Mouse (Mus musculus): ENCODE results near the gene Lbh. TPM values are rescaled to one million over a fixed set of nuclear protein-coding genes. Genes with fewer than 3 reads are reported as not detected.

Lbh gene
- polyA plus RNA-seq, 1 experiment from 2014 or later = 2.8 TPM

GRCm38 (mm10) chr17:72966091-72966531 lies 48.0 kb downstream of the Lbh start:
- H3K36me3 ChIP-seq = no peaks in the 10 kb centered on the region
- H3K4me1 ChIP-seq = peaks cover 9% of the 10 kb centered on the region; the same call in 1 of the 2 replicates
- no peaks in the 10 kb centered on the region for H3K9me3 ChIP-seq
- H3K4me2 ChIP-seq = no peak overlapping the region
- ATAC-seq (ENCODE audit: insufficient number of reproducible peaks, low FRiP score, low TSS enrichment, low read depth) = no peak
- 16% methylated on average over 5 of the region's 5 CpGs for WGBS
- no peaks in the 10 kb centered on the region for H3K27me3 ChIP-seq
- H3K9ac ChIP-seq = no peak overlapping the region
- no peak overlapping the region for H3K4me3 ChIP-seq
- no peak overlapping the region for H3K27ac ChIP-seq

DNA sequence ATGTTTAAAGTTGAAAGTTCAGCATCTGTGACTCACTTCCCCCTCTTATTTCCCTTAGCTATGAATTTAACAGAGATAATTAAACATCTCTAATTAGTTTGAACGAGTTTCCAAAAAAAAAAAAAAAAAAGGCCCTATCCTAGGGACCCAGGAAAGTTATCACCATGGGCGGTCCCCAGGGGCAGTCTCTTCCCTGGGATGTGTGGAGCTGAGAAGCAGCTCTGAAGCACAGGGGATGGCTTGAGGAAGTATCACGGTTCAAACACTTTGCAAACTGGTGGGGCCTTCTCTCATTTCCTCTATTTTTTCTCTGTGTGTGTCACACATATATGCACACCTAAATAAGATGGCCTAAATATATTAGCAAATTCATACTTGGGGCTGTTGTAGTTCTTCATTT lies 48.8 kb downstream of the Lbh start:
- H3K4me1 ChIP-seq = peaks cover 9% of the 10 kb centered on the region; the same call in 1 of the 2 replicates
- no peak overlapping the region for H3K4me3 ChIP-seq
- WGBS = 32% methylated on average over 3 of the region's 3 CpGs
- no peak overlapping the region for H3K9ac ChIP-seq
- ATAC-seq (ENCODE audit: insufficient number of reproducible peaks, low FRiP score, low TSS enrichment, low read depth) = no peak
- H3K4me2 ChIP-seq = no peak overlapping the region
- no peak overlapping the region for H3K27ac ChIP-seq
- H3K27me3 ChIP-seq = no peaks in the 10 kb centered on the region
- H3K9me3 ChIP-seq = no peaks in the 10 kb centered on the region
- no peaks in the 10 kb centered on the region for H3K36me3 ChIP-seq

- Histone ChIP-seq H3K4me2 (no peak overlapping the region), H3K9me3 (no peaks in the 10 kb centered on the region), H3K36me3 (no peaks in the 10 kb centered on the region), H3K9ac (no peak overlapping the region), H3K4me3 (no peak overlapping the region), H3K4me1 (peaks cover 9% of the 10 kb centered on the region; the same call in 1 of the 2 replicates), H3K27ac (no peak overlapping the region), H3K27me3 (no peaks in the 10 kb centered on the region)
- ATAC-seq (ENCODE audit: insufficient number of reproducible peaks, low FRiP score, low TSS enrichment, low read depth) = no peak
- WGBS = 42% methylated on average over 6 of the region's 6 CpGs
Observed at GRCm38 (mm10) chr17:72967371-72968175, 49.5 kb downstream of the Lbh start.

GRCm38 (mm10) chr17:72968666-72969065 lies 50.6 kb downstream of the Lbh start:
- no peak overlapping the region for H3K9ac ChIP-seq
- 52% methylated on average over 4 of the region's 4 CpGs for WGBS
- no peak overlapping the region for H3K4me3 ChIP-seq
- no peak for ATAC-seq (ENCODE audit: insufficient number of reproducible peaks, low FRiP score, low TSS enrichment, low read depth)
- H3K4me2 ChIP-seq = no peak overlapping the region
- H3K9me3 ChIP-seq = no peaks in the 10 kb centered on the region
- H3K27me3 ChIP-seq = no peaks in the 10 kb centered on the region
- H3K4me1 ChIP-seq = peaks cover 9% of the 10 kb centered on the region; the same call in 1 of the 2 replicates
- H3K36me3 ChIP-seq = no peaks in the 10 kb centered on the region
- H3K27ac ChIP-seq = no peak overlapping the region

DNA sequence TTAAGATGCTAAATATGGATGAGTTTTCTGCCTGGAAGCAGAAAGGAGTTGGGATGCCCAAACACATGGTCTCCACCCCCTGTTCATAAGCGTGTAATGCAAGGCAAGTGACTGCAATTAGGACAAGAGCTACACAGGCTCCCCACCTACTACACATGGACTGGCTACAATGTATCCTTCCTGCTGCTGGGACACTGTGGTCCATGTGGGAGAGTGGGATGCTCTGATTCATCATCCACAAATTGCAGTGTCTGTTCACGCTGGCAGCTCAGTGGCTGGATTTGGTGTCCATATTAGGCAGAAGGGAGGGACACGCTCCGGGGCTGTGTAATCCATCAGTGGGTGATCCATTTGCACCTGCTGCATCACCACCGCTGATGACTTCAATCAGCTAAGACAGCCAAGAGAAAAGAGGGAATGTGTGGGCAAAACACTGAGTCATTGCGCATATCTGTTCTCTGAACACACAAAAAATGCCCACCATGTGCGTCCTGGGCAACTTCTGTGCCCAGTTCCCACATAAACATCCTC lies 52.6 kb downstream of the Lbh start:
- no peak for ATAC-seq (ENCODE audit: insufficient number of reproducible peaks, low FRiP score, low TSS enrichment, low read depth)
- Histone ChIP-seq H3K4me3 (no peak overlapping the region), H3K36me3 (no peaks in the 10 kb centered on the region), H3K9ac (no peak overlapping the region), H3K9me3 (no peaks in the 10 kb centered on the region), H3K27me3 (no peaks in the 10 kb centered on the region), H3K4me1 (peaks cover 9% of the 10 kb centered on the region; the same call in 1 of the 2 replicates), H3K4me2 (no peak overlapping the region), H3K27ac (no peak overlapping the region)
- 77% methylated on average over 7 of the region's 7 CpGs for WGBS

- H3K27ac ChIP-seq = no peak overlapping the region
- 83% methylated on average over 5 of the region's 5 CpGs for WGBS
- no peaks in the 10 kb centered on the region for H3K9me3 ChIP-seq
- H3K9ac ChIP-seq = no peak overlapping the region
- H3K4me3 ChIP-seq = no peak overlapping the region
- no peaks in the 10 kb centered on the region for H3K4me1 ChIP-seq
- H3K36me3 ChIP-seq = no peaks in the 10 kb centered on the region
- no peak for ATAC-seq (ENCODE audit: insufficient number of reproducible peaks, low FRiP score, low TSS enrichment, low read depth)
- no peak overlapping the region for H3K4me2 ChIP-seq
- no peaks in the 10 kb centered on the region for H3K27me3 ChIP-seq
Observed at GRCm38 (mm10) chr17:72973041-72973440, 54.9 kb downstream of the Lbh start.

DNA sequence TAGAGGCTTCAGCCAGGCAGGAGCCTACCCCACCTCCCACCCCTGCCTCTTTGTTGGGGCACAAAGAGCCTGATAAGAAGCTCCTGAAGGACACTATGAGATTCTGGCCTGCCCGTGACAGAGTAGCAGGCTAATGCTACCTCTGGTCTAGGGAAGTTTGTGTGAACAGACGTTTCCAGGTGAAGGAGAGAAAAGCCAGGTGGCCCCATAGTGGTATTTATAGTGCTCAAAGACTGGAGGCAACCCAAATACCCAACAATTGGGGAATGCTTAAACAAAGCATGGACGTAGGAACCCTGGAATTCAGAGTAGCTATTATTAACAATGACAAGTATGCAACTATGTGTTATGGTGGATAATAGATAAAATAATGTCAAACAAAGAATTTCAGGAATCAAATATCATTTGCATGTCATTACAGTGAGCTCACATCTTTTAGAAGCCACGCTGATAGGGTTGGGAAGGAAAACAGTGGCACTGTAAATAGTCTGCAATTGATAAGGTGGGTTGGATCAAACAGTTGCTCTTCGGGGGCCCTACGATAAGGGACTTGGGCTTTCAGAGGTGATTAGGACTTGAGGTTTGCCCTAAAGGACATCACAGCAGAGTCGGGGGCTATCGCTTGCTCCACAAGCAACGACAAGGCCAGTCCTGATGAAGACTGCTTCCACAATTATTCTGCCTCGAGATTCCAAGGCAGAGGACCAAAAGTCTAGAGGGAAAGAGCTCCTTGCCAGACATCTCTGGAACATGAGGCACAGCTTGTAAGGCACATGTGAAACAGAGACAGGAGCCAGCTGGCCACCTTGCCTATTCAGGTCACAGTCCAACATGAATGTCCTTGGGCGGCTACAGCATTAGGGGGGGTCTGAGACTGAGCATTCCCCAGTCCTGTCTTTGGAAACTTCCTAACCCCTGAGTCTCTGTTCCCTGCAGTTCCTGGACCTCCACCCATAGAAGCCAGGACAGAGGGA lies 58.4 kb downstream of the Lbh start:
- H3K4me2 ChIP-seq = no peak overlapping the region

DNA sequence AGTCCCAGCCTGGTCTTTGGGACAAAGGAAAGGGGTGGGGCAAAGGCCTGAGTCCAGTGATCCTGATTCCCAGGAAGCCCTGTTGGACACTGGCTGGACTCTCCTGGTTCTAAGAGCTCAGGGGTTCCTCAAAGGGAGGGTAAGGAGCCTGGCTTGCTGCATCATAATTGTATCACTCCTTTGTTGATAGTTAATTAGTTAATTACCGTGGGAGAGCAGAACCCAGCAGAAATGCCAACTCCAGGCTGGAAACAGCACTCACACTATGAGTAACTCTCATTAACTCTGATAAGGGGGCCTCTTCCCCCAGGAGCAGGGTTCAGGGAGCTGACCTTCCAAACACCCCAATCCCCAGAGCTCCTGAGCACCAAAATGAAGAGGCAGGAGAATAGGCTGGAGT lies 59.5 kb downstream of the Lbh start:
- H3K9me3 ChIP-seq = no peaks in the 10 kb centered on the region
- 77% methylated on average over 1 of the region's 1 CpGs for WGBS

More for the DNA sequence above, 58.4 kb downstream of the Lbh start:
- Histone ChIP-seq H3K9ac (no peak overlapping the region), H3K4me1 (no peaks in the 10 kb centered on the region), H3K4me3 (no peak overlapping the region), H3K36me3 (no peaks in the 10 kb centered on the region), H3K27ac (no peak overlapping the region), H3K9me3 (no peaks in the 10 kb centered on the region), H3K27me3 (no peaks in the 10 kb centered on the region)
- ATAC-seq (ENCODE audit: insufficient number of reproducible peaks, low FRiP score, low TSS enrichment, low read depth) = no peak
- WGBS = 62% methylated on average over 11 of the region's 11 CpGs

GRCm38 (mm10) chr17:72982156-72982555 lies 64.1 kb downstream of the Lbh start:
- no peaks in the 10 kb centered on the region for H3K36me3 ChIP-seq
- H3K4me3 ChIP-seq = no peak overlapping the region
- H3K27ac ChIP-seq = no peak overlapping the region
- no peaks in the 10 kb centered on the region for H3K9me3 ChIP-seq
- ATAC-seq (ENCODE audit: insufficient number of reproducible peaks, low FRiP score, low TSS enrichment, low read depth) = no peak
- no peaks in the 10 kb centered on the region for H3K4me1 ChIP-seq
- 80% methylated on average over 6 of the region's 6 CpGs for WGBS
- no peak overlapping the region for H3K4me2 ChIP-seq
- no peak overlapping the region for H3K9ac ChIP-seq
- H3K27me3 ChIP-seq = no peaks in the 10 kb centered on the region

More for the DNA sequence above, 59.5 kb downstream of the Lbh start:
- no peaks in the 10 kb centered on the region for H3K4me1 ChIP-seq
- H3K4me2 ChIP-seq = no peak overlapping the region
- no peak for ATAC-seq (ENCODE audit: insufficient number of reproducible peaks, low FRiP score, low TSS enrichment, low read depth)
- H3K27ac ChIP-seq = no peak overlapping the region
- H3K27me3 ChIP-seq = no peaks in the 10 kb centered on the region
- no peaks in the 10 kb centered on the region for H3K36me3 ChIP-seq
- H3K4me3 ChIP-seq = no peak overlapping the region
- H3K9ac ChIP-seq = no peak overlapping the region

DNA sequence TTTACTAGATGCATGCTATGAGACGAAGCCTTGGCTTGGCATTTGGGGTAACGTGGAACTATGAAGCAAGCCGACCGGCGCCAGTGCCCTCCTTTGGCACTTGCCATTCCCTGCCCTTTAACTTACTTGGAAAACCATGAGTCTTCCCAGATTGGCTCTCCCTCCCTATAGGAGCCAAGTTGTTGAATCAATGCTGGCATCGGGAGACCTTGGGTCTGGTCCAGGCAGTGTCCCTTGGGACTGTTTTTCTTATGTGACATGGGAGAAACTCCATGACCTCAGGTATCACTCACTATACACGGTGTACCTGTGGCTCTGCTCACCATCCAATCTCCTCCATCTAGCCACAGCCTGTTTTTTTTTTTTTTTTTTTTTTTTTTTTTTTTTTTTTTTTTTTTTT lies 65.4 kb downstream of the Lbh start:
- Histone ChIP-seq H3K27me3 (no peaks in the 10 kb centered on the region), H3K36me3 (no peaks in the 10 kb centered on the region), H3K9me3 (no peaks in the 10 kb centered on the region), H3K9ac (no peak overlapping the region), H3K4me1 (no peaks in the 10 kb centered on the region), H3K4me3 (no peak overlapping the region), H3K27ac (no peak overlapping the region), H3K4me2 (no peak overlapping the region)
- WGBS = 89% methylated on average over 7 of the region's 7 CpGs
- no peak for ATAC-seq (ENCODE audit: insufficient number of reproducible peaks, low FRiP score, low TSS enrichment, low read depth)

DNA sequence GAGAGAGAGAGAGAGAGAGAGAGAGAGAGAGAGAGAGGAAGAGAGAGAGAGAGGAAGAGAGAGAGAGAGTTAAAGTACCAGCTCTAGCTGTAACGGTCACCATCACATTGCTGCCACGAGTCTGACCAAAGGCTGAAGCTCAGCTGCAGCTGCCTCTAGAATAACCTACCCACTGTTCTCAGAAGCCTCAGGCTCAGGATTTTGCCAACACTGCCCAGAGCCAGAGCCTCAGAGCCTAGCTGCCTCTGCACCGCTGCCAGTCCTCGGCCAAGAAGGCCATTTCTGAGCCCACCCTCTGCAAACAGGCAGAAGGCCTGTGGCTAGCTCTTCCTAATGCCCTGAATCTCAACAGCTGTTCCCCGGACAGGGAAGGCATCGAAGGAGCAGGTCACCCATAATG lies 70.9 kb downstream of the Lbh start:
- ATAC-seq (ENCODE audit: insufficient number of reproducible peaks, low FRiP score, low TSS enrichment, low read depth) = no peak
- Histone ChIP-seq H3K27me3 (no peaks in the 10 kb centered on the region), H3K36me3 (no peaks in the 10 kb centered on the region), H3K27ac (no peak overlapping the region), H3K4me2 (no peak overlapping the region), H3K4me3 (no peak overlapping the region), H3K4me1 (no peaks in the 10 kb centered on the region), H3K9ac (no peak overlapping the region), H3K9me3 (no peaks in the 10 kb centered on the region)
- WGBS = 66% methylated on average over 6 of the region's 6 CpGs
